Mouse (Mus musculus): Measurements from ENCODE around the gene Mall.

Gene Mall

GRCm38 (mm10) chr2:127728661-127729450, 876 bp downstream of the Mall start:
- DNase-seq: no peak

- DNase-seq: no peak
Measured at GRCm38 (mm10) chr2:127728146-127728545, 1.6 kb downstream of the Mall start.

GRCm38 (mm10) chr2:127723193-127723592, 6.5 kb downstream of the Mall start:
- no peak for DNase-seq

DNA sequence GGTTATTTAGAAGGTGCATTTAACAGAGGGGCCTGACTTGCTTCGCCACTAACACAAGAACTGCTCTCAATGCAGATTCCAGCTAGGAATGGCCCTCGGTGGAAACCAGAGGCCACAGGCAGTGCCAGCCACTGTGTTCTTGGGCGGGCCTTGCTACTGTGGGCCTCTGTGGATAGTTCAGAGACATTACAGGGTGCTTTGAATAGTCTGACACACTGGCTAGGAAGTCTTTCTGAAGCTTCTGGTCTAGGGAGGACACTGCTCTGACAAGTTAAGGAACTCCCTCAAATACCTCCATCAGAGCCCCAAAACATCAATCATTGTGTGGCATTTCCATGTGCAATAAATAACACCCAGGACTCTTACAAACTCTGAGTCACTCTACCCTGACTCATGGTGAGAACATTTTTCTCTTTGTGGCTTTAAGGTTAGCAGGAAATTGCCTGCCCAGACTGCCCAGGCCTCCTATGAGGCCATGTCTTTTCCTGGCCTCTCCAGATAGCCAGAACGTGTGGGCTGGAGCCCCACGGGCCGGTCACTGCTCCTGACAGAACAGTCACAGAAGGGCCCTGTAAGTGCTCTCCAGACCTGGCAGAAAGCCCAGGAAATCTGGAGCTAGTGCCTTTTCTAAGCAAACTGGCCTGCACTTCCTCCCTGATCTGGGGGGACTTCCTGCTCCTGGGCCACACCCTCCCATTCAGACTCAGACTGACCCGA, 7.4 kb downstream of the Mall start:
- DNase-seq: no peak

GRCm38 (mm10) chr2:127718839-127719468, 10.8 kb downstream of the Mall start:
- DNase-seq: no peak

- no peak for DNase-seq
Measured at GRCm38 (mm10) chr2:127714726-127715125, 15.0 kb downstream of the Mall start.

- DNase-seq: no peak
Measured at GRCm38 (mm10) chr2:127708792-127709191, 20.9 kb downstream of the Mall start.

DNA sequence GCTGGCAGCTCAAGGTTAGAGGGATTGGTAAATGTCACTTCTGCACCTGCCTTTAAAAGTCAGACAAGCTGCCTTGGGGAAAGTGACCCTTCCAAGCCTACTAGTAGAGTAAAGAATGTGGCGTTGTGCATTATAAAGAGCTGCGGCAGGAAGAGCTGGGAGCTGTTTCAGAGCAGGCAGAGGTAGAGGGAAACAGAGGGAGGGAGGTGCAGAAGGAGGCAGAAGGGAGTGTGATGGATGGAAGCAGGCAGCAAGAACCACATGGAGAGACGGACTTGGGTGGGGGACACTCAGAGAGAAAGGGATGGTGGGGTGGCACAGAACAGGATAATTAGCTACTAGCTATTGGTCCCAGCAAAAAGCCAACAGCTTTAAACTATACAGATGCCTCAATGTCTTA, 21.7 kb downstream of the Mall start:
- DNase-seq: no peak

GRCm38 (mm10) chr2:127705267-127705666, 24.5 kb downstream of the Mall start:
- no peak for DNase-seq

GRCm38 (mm10) chr2:127689239-127689638, 40.5 kb downstream of the Mall start:
- no peak for DNase-seq

DNA sequence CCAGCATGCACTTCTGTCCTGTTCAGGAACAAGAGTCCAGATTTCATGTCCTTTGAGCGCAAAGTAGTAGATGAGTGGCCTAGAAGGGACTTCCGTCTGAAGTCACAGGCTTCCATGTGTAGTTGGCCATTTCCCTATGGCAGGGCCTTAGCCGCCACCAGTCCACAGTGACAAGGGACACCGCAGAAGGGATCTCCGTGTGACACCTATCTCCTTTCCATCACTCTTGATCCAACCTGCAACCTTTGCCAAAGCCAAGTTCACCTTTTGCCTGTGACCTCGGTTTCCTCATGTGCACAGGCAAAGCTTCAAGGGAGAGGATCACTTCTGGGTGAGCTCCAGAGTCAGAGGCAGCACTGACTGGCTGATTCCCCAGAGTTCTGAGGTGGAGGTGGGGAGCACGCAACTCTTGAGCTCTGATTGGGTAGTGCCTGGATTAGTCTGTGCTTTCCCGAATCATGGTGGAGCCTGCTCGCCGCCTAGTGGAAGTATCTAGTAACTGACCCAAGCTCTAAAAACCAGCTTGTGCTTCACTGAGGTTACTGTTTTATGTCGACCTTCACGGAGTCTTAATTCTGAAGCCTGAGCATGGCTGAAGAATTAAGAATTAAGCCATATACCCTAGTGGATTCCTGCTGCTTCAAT, 45.9 kb downstream of the Mall start:
- peak; percentile 57 for DNase-seq

DNA sequence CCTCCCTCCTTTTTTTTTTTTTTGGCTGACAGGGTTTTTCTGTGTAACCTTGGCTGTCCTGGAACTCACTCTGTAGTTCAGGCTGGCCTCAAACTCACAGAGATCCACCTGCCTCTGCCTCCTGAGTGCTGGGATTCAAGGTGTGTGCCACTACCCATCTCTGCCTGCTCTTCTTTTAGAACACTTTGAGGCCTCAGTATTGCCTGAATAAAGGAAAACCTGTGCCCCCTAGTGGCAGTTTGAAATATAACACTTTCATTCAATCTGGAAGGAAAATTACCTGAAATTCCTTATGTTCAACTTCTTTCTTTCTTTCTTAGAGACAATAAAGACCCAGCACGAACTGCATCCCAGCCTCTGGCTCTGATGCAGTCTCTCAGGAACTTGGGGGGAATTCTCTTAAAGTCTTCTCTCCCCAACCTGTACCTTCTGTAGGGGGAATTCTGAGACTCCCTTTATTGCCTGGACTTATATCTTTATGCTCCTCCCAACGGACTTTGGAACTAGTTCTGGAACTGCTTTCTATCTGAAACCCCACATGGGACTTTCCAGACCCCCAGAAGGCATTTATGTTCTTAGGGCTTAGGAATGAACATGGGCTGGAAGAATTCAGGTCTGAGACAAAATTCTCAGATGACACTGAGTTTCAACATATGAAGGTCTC, 61.8 kb downstream of the Mall start:
- DNase-seq: peak; percentile 43

DNA sequence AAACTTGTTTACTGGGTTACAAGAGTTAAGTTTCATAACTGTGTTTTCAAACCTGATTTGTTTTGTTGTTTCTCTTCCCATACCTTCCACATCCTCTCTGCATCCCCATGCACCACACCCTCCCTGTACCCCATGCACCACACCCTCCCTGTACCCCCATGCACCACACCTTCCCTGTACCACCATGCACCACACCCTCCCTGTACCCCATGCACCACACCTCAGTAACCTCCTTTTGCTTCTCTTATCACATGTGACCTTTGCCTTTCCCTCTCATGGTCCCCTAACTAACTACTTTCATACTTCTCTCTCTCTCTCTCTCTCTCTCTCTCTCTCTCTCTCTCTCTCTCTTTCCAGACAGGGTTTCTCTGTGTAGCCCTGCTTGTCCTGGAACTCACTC, 62.7 kb downstream of the Mall start:
- no peak for DNase-seq

- DNase-seq: no peak
Measured at GRCm38 (mm10) chr2:127662708-127663107, 67.0 kb downstream of the Mall start.

GRCm38 (mm10) chr2:127656086-127656720, 73.5 kb downstream of the Mall start, which contains the start of gene Mal:
Mal (minus strand) TSS chr2:127656695.
- DNase-seq: no peak

- DNase-seq: no peak
Measured at GRCm38 (mm10) chr2:127655419-127655818, 74.3 kb downstream of the Mall start.

DNA sequence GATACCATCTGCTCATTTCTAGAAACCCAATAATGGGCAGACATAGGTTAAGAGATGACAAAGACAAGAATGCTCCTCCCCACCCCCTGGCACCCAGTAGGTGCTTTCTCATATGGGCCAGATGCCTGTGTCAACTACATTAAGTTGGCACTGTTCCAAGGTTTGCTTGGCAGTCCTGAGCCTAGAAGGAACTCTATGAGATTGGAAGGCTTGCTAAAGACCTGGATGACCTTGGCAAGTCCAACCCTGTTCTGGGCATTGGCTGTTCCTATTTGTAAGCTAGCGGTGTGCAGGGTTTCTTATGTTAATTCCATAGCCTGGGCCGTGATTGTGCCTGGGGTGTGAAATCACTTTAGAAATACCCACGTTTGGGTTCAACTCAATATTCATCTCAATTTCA, 74.9 kb downstream of the Mall start:
- no peak for DNase-seq
